Mouse (Mus musculus) heart, embryonic 11.5 days (tissue): ENCODE measurements around the gene Gart. TPM values are rescaled to one million over a fixed set of nuclear protein-coding genes. Genes with fewer than 3 reads are reported as not detected.

Source experiments
- ATAC-seq: fragments of 200-750 bp; cut with Nextera tagmentation; replicated peaks from 2 replicates; pipeline ENCODE4 v1.8.0; 2017; ENCODE audit warnings: moderate library complexity; ENCODE audit not compliant: insufficient number of reproducible peaks, low FRiP score, low TSS enrichment
- H3K27ac ChIP-seq: fragments of 300-500 bp; sonication (generic); 2 replicates; pipeline ENCODE4 v1.5.1; 2014; ENCODE audit warnings: mild to moderate bottlenecking, low read depth, low read length
- H3K27me3 ChIP-seq: fragments of 300-500 bp; sonication (generic); 2 replicates; pipeline ENCODE4 v1.6.1; 2014; ENCODE audit warnings: mild to moderate bottlenecking, low read length, mixed read lengths; ENCODE audit not compliant: control insufficient read depth, insufficient read depth
- H3K36me3 ChIP-seq: fragments of 300-500 bp; sonication (generic); 2 replicates; pipeline ENCODE4 v1.6.1; 2014; ENCODE audit warnings: mild to moderate bottlenecking, low read length, moderate library complexity, mixed read lengths; ENCODE audit not compliant: control insufficient read depth, insufficient read depth
- H3K4me1 ChIP-seq: fragments of 300-500 bp; sonication (generic); 2 replicates; pipeline ENCODE4 v1.6.1; 2014; ENCODE audit warnings: low read length; ENCODE audit not compliant: control insufficient read depth, insufficient read depth
- H3K4me2 ChIP-seq: fragments of 300-500 bp; sonication (generic); 2 replicates; pipeline ENCODE4 v1.6.1; 2014; ENCODE audit warnings: mild to moderate bottlenecking, moderate library complexity
- H3K4me3 ChIP-seq: fragments of 300-500 bp; sonication (generic); 2 replicates; pipeline ENCODE4 v1.5.1; 2014; ENCODE audit warnings: low read depth, low read length
- H3K9ac ChIP-seq: fragments of 300-500 bp; sonication (generic); 2 replicates; pipeline ENCODE4 v1.6.1; 2014; ENCODE audit warnings: mild to moderate bottlenecking, low read depth, low read length, moderate library complexity
- H3K9me3 ChIP-seq: fragments of 300-500 bp; sonication (generic); replicated peaks from 2 replicates; pipeline ENCODE4 v1.6.1; 2016; ENCODE audit warnings: low read length; ENCODE audit not compliant: control insufficient read depth
- WGBS: fragments of 180-500 bp; shearing (Covaris S2); extraction: QIAGEN DNeasy Blood & Tissue Kit; methylation state at CpG from one replicate; pipeline ENCODE4 v1.1.7; 2014; ENCODE audit not compliant: insufficient replicate concordance; 5-methylcytosine and 5-hydroxymethylcytosine counted together
- polyA plus RNA-seq: library from polyadenylated mRNA; unstranded; fragments of >200 nt; fragmentation: Nextera tagmentation; extraction: Ambion mirVana; gene quantifications from 2 replicates; pipeline ENCODE4 v1.2.1, GENCODE M21; 2014

Gart gene
- polyA plus RNA-seq, 1 experiment from 2014 or later = 84.5 TPM

GRCm38 (mm10) chr16:91596779-91597671 is 49.7 kb downstream of the Gart start:
- no peaks in the 10 kb centered on the region for H3K9me3 ChIP-seq
- peak overlapping the region; percentile 92 for H3K4me2 ChIP-seq
- peak; percentile 27 for ATAC-seq
- H3K36me3 ChIP-seq = no peaks in the 10 kb centered on the region
- H3K4me3 ChIP-seq = peak overlapping the region; percentile 61
- WGBS = under 1% methylated on average over 75 of the region's 75 CpGs
- H3K4me1 ChIP-seq = peaks cover 2% of the 10 kb centered on the region
- H3K27me3 ChIP-seq = peaks cover 3% of the 10 kb centered on the region; the same call in 1 of the 2 replicates
- peak overlapping the region; percentile 75 for H3K9ac ChIP-seq
- no peak overlapping the region for H3K27ac ChIP-seq

- WGBS = 17% methylated on average over 9 of the region's 9 CpGs
- Histone ChIP-seq H3K27me3 (peaks cover 3% of the 10 kb centered on the region; the same call in 1 of the 2 replicates), H3K4me1 (peaks cover 2% of the 10 kb centered on the region), H3K4me2 (peak overlapping the region; percentile 92), H3K36me3 (no peaks in the 10 kb centered on the region), H3K9me3 (no peaks in the 10 kb centered on the region), H3K27ac (no peak overlapping the region), H3K9ac (no peak overlapping the region), H3K4me3 (peak overlapping the region; percentile 61)
- ATAC-seq = no peak
Measured at GRCm38 (mm10) chr16:91596397-91596778, 50.4 kb downstream of the Gart start.

GRCm38 (mm10) chr16:91595076-91595475 is 51.7 kb downstream of the Gart start:
- ATAC-seq = no peak
- no peak overlapping the region for H3K9ac ChIP-seq
- peaks cover 2% of the 10 kb centered on the region for H3K4me1 ChIP-seq
- H3K27ac ChIP-seq = no peak overlapping the region
- no peak overlapping the region for H3K4me2 ChIP-seq
- H3K4me3 ChIP-seq = no peak overlapping the region
- H3K36me3 ChIP-seq = no peaks in the 10 kb centered on the region
- 80% methylated on average over 6 of the region's 6 CpGs for WGBS
- H3K9me3 ChIP-seq = no peaks in the 10 kb centered on the region
- peaks cover 3% of the 10 kb centered on the region; the same call in 1 of the 2 replicates for H3K27me3 ChIP-seq

GRCm38 (mm10) chr16:91593262-91593661 is 53.5 kb downstream of the Gart start:
- ATAC-seq = no peak
- no peaks in the 10 kb centered on the region for H3K27me3 ChIP-seq
- no peak overlapping the region for H3K27ac ChIP-seq
- no peaks in the 10 kb centered on the region for H3K9me3 ChIP-seq
- no peak overlapping the region for H3K4me3 ChIP-seq
- H3K36me3 ChIP-seq = no peaks in the 10 kb centered on the region
- H3K4me2 ChIP-seq = no peak overlapping the region
- H3K4me1 ChIP-seq = peaks cover 2% of the 10 kb centered on the region
- 80% methylated on average over 3 of the region's 3 CpGs for WGBS
- H3K9ac ChIP-seq = no peak overlapping the region

DNA sequence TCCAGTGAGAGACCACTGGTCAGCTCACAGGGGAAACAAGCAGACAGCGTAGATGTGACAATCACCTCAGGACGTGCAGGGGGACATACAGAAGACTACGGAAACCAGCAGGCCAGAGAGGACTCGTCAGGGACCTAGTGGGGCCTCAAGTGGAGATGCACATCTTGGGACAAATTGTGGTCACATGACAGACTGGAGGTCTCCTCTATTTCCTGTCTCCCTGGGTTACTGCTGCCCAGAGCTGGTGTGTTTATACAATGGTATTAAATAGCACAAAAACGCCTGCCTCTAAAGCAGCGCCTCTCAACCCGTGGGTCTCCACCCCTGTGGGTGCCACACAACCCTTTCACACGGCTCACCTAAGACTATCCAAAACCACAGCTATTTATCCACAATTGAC is 54.6 kb downstream of the Gart start:
- no peak overlapping the region for H3K4me3 ChIP-seq
- no peaks in the 10 kb centered on the region for H3K9me3 ChIP-seq
- H3K27me3 ChIP-seq = no peaks in the 10 kb centered on the region
- no peak for ATAC-seq
- no peak overlapping the region for H3K4me2 ChIP-seq
- peaks cover 2% of the 10 kb centered on the region for H3K4me1 ChIP-seq
- no peaks in the 10 kb centered on the region for H3K36me3 ChIP-seq
- WGBS = 66% methylated on average over 8 of the region's 8 CpGs
- no peak overlapping the region for H3K9ac ChIP-seq
- H3K27ac ChIP-seq = no peak overlapping the region

DNA sequence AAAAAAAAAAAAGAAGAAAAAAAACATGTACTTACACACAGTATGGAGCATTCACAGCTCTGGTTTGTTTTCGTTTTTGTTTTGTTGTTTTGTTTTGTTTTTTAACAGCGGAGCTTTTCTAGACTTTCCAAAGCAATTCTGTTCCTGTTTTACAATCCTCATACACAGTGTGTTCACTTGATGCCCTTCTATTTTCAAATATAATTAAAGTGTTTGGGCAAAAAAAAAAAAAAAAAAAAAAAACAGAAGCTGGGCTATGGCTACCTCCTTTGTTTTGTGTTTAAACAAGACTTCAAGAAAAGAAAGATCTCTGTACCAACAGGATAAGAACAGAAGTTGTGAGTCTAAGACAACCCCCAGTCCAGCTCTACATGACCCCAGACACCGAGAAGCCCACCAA is 58.0 kb downstream of the Gart start:
- H3K27me3 ChIP-seq = no peaks in the 10 kb centered on the region
- 87% methylated on average over 3 of the region's 3 CpGs for WGBS
- no peak for ATAC-seq

GRCm38 (mm10) chr16:91587730-91588453 is 58.9 kb downstream of the Gart start:
- Histone ChIP-seq H3K4me2 (no peak overlapping the region), H3K9ac (no peak overlapping the region), H3K27ac (no peak overlapping the region), H3K36me3 (no peaks in the 10 kb centered on the region), H3K4me3 (no peak overlapping the region), H3K4me1 (no peaks in the 10 kb centered on the region), H3K9me3 (no peaks in the 10 kb centered on the region), H3K27me3 (no peaks in the 10 kb centered on the region)
- no peak for ATAC-seq
- WGBS = 60% methylated on average over 6 of the region's 6 CpGs

More for the DNA sequence above, 58.0 kb downstream of the Gart start:
- H3K4me2 ChIP-seq = no peak overlapping the region
- H3K4me3 ChIP-seq = no peak overlapping the region
- no peaks in the 10 kb centered on the region for H3K4me1 ChIP-seq
- no peak overlapping the region for H3K9ac ChIP-seq
- H3K27ac ChIP-seq = no peak overlapping the region
- no peaks in the 10 kb centered on the region for H3K36me3 ChIP-seq
- H3K9me3 ChIP-seq = no peaks in the 10 kb centered on the region

- Histone ChIP-seq H3K27me3 (no peaks in the 10 kb centered on the region), H3K9ac (no peak overlapping the region), H3K4me2 (no peak overlapping the region), H3K4me3 (no peak overlapping the region), H3K27ac (no peak overlapping the region), H3K36me3 (no peaks in the 10 kb centered on the region), H3K9me3 (no peaks in the 10 kb centered on the region), H3K4me1 (no peaks in the 10 kb centered on the region)
- 80% methylated on average over 6 of the region's 6 CpGs for WGBS
- no peak for ATAC-seq
Measured at GRCm38 (mm10) chr16:91586244-91586643, 60.5 kb downstream of the Gart start.
